Mouse (Mus musculus) subcutaneous adipose tissue, adult 2 months (tissue): ENCODE results near the gene Mbd5. TPM values are rescaled to one million over a fixed set of nuclear protein-coding genes. Genes with fewer than 3 reads are reported as not detected.

Experiments used
- polyA plus RNA-seq: library from polyadenylated mRNA; depleted of rRNA; stranded (reverse); fragments of >200 nt; gene quantifications from 2 replicates; pipeline ENCODE4 v1.2.3, GENCODE M21; 2012; ENCODE audit warnings: low replicate concordance; rRNA removed

Mbd5 gene
- 7.6 and 12.4 TPM in 2 replicates for polyA plus RNA-seq

DNA sequence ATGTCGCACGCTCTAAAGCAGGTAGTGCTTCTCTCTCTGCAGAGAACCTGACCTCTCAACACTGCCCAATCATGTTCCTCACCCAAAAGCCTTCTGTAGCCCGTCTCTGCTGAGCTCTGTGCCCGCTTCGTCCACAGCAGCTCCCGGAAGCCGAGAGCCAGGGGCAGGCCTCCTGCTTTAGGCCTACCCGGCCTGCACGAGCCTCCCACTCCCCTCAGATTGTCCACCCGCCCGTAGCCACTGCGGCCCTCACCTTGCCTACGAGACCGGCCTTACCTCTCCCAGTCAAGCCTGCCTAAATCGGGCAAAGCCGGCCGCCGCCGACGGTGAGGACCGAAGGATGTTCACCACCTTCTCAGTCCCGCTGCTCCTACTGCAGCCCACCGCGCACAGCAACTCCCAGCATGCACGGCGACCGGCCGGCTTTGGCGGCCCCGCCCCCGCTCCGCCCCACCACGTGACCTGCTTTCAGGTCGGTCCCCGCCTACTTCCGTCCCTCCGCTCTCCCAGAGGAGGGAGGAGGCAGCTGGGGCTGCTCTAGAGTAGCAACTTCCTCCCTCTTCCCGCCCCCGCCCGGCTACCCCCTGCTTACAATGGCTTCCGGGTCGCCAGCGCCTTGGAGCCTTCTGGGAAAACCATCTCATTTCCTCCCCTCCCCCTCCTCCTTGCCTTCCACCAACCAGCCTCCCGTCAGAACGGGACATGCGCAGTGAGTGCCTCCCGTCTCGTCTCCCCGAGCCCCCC is at the start of gene Mbd5:
Gene Mbd5, plus strand, starts transcription at position 668 of the 744 bp plus-strand sequence.

DNA sequence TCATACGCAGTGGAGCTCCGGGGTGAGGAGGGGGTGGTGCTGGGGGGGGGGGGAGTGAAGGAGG is 776 bp downstream of the Mbd5 start, which contains the start of gene Orc4:
Gene Orc4, minus strand, starts transcription at position 26 of the 64 bp plus-strand sequence.

Other genes with a start within 250 kb of the Mbd5 start
- gene Acvr2a, start 135.4 kb upstream of the Mbd5 start, polyA plus RNA-seq = 3.6 and 4.8 TPM in 2 replicates
- 16.6 and 17.7 TPM in 2 replicates for gene Orc4, start 769 bp downstream of the Mbd5 start, polyA plus RNA-seq